Mouse (Mus musculus): Measurements from ENCODE around the gene Bend3.

The Bend3 gene

DNA sequence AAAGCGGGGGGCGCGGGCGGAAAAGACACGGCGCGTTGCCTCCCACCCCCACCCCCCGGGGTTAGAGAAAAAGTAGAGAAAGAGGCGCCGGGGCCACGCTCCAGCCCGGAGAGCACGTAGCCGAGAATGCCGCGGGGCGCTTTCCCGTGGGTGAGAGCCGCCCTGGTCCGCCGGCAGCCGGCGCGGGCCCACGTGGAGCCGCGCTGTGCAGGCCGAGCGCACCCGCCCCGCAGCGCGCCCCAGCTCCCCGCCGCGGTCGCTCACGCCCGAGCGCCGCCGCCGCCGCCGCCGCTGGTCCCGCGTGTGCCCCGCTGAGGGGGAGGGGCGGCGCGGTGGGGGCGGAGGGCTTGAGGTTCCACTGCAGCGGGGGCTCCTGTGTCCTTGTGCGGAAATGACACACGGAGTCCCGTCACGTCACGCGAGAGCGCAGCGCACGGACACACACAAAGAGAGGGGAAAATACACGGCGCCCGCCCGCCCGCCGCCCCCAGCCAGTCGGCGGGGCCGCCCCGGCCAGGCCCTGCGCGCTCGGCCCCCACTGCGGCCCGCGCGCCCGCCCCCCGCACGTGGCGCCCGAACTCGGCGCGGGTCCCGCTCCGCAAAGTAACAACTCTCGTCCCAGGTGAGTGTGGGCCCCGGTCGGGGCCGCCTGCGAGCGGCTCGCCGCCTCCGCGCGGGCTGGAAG is at the start of gene Bend3:
Gene Bend3 (plus strand): TSS at position 81 of the 685 bp plus-strand sequence.
- in situ Hi-C loops (cut with MseI, MboI): no loop called here

DNA sequence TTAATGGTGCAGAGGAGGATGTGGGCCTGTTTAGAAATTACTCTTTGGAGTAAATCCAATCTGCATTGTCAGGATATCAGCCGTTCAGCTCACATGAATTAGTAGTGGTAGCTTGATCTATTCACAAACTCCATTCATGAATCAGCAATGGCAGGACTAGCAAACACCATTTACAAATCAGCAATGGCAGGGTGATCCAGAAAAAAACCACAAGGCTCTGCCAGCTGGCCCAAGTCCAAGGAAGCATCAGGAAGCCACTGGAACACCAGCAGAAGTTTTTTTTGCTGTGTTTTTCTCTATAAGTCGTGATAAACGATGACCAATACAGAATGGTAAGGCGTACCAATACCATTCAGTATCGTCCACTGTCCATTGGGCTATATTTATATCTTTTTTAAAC is 48.0 kb upstream of the Bend3 start:
- in situ Hi-C loops (cut with MseI, MboI): no loop called here

DNA sequence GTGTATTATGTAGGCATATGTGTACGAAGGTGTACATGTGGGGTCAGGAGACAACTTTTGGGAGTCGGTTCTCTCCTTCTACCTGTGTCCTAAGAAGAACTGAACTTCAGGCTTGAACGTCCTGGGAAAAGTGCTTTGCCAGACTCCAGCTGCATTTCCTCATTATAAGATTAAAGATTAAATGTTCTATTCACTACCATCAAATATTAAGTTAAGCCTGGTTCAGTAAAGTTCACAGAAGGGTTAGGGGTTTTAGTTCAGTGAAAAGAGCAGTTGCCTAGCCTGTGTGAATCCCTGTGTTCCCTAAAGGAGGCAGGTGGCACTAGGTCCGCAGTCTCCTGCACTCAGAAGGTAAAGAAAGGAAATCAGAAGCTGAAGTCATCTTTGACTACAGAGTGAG is 44.3 kb upstream of the Bend3 start:
- in situ Hi-C loops (cut with MseI, MboI): no loop called here

DNA sequence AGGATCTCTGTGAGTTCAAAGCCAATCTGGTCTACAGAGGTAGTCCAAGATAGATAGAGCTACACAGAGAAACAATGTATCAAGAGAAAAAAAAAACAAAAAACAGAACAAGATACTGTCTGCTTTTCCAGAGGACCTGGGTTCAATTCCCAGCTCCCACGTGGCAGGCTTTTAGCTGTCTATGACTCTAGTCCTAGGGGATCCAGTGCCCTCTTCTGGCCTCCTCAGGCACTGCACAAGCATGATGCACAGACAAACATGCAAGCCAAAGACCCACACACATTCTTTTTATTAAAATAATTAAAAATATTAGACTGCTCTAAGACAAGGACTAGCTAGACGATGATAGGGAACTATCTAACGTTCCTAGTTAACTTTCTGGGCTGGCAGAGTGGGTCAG is 42.9 kb upstream of the Bend3 start:
- in situ Hi-C loops (cut with MseI, MboI): no loop called here

DNA sequence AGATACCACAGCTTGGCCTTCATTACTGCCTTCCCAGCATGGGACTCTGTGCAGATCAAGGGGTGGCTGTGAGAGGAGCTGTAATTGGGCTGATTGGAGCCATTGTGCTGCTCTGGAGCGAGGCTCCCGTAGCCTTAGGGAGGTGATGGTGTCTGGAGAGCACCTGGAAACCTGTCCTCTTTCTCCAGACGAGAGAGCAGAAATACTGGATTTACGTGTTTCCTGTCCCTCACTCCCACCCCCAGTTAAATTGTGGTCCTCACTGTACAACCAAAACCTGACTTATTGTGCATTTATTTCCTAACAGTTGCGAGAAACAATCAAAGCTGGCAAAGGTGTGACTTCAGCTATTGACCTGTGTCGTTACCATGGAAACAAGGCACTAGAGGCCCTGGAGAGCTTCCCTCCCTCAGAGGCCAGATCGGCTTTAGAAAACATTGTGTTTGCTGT is 39.1 kb upstream of the Bend3 start:
- in situ Hi-C loops (cut with MseI, MboI): no loop called here

DNA sequence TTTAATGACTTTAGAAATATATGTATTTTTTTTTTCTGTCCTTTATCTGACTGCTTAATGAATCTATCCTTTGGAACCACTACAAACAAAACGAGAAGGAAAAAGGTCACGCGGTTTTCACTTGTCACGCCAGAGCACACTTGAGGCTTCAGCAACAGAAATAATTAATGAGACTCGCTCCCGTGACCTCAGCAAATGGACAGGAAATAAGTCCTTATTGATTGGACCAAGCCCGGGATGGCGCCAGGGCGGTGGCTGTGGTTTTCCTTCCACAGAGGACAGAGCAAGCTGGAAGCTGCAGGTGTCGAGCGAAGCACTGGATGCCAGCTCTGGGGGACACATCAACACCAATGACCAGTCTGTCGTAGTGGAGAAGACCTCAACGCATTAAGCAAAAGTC is 38.6 kb upstream of the Bend3 start:
- in situ Hi-C loops (cut with MseI, MboI): no loop called here

DNA sequence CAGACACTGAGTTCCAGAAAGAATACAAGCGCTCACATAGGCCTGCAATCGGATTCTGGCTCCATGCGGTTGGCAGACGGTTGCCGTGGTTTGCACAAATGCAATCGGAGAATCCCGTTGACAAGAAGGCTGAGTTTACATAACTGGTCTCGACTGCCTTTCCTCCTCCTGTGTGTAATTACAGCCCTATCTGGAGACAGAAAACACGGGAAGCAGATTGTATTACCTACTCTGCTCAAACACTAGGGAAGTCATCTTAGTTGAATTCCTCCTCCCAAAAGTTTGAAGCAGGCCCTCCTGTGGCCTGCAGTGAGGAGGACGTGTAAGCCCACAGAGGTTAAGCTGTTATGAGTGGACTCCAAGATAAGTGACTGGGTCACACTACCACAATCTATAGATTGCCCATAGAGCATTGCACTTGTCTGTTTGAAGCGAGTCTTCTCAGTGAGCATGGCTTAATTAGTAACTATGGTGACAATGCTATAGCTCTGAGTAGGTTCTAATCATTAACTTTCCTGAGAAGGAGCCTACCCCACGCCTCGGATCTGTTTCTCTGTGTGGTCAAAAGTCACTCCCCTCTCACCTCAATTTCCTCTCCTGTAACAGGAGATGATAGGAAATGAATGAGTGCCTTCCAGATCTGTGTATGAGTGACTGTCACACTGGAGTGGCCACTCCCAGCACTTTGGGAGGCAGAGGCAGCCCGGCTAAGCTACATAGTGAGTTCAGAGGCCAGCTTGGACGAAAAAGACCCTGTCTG is 37.5 kb upstream of the Bend3 start:
- in situ Hi-C loops (cut with MseI, MboI): no loop called here

DNA sequence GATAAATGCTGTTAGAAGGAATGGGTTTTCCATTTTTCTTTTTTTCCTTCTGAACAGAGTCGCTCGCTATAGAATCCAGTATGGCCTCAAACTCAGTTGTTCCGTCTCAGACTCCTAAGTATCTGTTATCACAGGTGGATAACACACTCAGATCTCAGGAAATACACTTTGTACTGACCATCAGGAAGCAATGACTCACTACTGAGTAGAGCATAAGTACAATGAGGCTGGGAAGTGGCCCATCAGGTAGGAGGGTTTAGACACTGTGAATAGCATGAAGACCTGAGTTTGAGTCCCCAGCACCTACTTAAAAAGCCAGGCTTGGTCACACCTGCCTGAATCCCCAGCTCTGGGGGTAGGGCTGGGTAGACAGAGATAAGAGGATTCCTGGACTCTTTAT is 30.0 kb upstream of the Bend3 start:
- in situ Hi-C loops (cut with MseI, MboI): no loop called here

DNA sequence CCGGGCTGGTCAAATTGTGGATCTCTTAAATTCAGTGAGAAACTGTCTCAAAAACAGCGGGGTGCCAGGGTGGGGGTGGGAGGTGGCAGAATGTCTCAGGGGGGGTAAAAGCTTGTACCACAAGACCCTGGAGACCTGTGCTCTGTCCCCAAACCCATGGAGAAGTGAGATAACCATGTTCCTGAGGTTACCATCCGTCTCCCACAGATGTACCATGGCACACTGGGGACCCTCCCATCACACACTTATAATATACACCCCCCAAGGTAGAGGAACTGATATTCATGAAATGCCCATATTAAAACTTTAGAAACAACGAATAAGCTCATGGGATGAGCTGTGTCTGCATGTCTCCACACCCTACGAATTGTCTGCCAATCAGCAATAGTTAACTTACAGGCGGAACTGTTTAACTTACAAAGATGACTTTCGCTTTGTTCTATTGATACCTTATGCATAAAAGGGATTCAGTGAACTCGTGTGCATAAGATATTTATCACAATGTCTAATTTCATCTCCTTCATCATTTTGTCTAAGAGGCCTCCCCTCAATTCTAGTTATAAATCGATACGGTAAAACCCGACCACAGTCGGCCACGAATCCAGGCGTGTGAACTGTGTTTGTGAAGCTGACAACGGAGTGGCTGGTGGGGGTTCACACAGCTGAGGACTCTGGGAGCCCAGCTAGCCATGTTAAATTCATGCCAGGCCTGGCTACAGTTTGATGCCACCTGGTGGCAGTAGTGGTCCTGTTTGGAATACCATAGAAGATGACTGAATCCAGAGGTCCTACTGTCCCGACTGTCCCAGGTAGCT is 26.6 kb upstream of the Bend3 start:
- in situ Hi-C loops (cut with MseI, MboI): no loop called here

DNA sequence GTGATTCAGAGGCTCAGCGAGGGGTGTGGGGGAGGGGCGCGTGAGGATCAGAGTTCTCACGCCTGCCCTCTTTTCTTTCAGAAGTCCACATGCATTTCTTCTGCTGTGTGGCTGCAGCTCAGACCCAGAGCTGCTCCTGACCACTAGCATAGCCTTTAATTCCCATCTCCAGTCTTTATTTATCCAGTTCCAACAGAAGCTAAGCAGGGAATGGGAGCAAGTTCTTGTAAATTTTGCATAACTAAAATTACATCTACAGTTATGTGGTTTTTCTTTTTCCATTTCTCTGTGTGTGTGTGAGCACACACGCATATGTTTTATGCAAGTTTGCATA is 26.0 kb upstream of the Bend3 start:
- in situ Hi-C loops (cut with MseI, MboI): no loop called here

DNA sequence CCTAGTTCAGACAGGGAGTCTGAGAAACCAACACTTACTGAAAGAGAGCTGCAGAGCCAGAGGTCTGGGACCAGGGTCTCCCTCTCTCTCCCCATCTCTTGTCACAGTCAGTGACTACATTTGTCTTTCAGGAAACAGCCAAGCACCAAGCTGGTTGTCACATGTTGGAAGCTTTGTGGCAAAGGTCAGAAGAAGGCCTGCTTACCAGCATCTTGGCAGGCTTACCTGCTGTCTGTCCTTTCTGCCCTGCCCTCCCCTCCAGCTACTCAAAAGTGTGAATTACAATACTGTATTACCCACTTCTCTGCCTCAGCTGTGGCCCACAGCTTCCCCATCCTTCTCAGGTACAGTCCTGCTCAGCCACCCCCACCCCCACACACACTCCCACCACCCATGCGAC is 24.4 kb upstream of the Bend3 start:
- in situ Hi-C loops (cut with MseI, MboI): no loop called here

DNA sequence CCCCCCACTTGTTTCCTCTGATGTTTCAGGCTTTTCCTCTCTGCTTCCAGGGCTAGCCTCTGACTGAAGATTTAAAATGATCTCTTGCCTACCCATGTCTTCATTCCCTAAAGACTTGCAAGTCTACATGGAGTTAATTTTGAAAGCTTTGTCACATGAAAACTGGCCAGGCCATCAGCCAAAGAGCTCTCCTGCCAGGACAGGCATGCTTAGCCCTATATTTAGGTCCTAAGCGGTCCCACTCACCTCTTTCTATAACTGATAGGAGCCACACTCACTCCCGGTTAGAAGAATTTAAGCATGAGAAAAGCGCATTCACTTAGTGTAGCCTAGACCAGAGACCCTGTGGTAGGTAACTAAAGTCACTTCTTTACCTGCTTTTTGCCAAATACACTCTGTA is 24.0 kb upstream of the Bend3 start:
- in situ Hi-C loops (cut with MseI, MboI): no loop called here

DNA sequence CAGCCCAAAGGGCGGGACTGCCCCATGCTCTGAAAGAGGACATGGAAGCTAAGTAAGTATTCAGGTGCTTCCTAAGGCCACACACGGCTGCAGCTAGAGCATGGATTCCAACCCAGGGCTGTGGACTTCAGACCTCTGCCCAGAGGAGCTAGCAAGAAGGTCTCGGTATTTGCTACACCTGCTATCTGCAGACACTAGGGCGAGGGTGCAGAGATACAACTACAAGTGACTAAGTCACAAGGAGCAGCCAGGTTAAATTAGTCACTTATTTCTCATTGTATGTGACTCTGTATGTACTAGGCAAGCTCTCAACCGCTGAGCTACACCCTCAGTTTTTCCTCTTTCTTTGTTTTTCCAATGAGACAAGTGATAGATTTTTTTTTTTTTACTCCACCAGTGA is 15.8 kb upstream of the Bend3 start:
- in situ Hi-C loops (cut with MseI, MboI): no loop called here

DNA sequence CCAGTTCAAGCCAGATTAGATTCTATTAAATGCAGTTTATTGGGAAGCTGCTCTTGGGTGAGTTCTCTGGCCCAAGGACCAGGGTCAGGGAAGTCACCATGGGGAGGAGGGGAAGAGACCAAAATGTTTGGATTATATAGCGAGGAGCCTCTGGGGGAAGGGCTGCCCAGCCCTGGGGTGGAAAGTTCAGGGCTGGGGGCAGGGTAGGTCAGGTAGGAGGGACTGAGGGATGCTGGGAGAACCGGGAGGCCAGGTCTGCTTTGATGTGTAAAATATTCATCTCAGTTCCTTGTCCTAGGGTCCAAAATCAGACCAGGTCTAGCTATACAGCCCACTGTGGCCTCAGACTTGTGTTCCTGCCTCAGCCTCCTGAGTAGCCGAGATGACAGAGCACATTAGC is 15.4 kb upstream of the Bend3 start:
- in situ Hi-C loops (cut with MseI, MboI): no loop called here

DNA sequence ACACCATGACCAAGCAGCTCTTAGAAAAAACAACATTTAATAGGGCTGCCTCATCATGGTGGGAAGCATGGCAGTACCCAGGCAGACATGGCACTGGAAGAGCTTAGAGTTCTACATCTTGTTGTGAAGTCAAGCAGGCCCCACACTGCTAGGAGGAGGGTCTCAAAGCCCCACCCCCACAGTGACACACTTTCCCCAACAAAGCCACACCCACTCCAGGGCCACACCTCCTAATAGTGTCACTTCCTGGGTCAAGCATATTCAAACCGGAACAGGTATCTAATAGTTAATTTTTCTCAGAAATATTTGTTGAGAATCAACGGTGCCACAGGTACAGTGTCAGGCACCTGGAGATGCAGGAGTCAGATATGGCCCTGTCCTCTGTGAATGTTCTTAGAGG is 12.4 kb upstream of the Bend3 start:
- in situ Hi-C loops (cut with MseI, MboI): no loop called here

DNA sequence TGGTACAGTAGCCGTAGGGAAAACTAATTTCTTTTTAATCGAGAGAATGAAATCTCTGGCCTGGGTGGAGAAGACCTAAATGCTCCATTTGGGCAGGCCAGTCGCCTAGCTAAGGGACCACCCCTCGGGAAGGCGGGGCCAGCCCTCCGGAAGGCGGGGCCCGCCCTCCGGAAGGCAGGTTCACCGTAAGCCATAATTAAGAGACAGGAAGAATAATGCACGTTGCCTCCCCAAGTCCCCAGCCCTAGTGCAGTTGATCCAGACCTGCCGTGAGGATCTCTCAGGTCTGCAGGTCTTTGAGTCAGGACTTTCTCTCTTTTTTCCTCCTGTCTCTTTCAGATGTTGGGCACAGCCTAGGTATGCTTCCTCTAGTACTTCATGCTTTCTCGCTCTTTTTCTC is 11.0 kb upstream of the Bend3 start:
- in situ Hi-C loops (cut with MseI, MboI): no loop called here

DNA sequence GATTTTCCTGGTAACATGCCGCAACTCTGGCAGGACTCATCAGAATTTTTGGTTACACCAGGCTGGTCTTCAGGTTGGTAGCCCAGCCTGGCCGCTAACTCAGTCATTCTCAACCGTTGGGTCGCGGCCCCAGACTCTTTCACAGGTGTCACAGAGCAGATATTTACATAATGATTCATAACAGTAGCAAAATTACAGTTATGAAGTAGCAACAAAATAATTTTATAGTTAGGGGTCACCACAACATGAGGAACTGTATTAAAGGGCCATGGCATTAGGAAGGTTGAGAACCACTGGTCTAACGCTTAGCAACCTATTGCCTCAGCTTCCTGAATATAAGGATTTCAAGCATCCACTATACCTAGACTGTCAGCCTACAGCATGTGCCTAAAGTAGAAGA is 10.3 kb upstream of the Bend3 start:
- in situ Hi-C loops (cut with MseI, MboI): no loop called here

DNA sequence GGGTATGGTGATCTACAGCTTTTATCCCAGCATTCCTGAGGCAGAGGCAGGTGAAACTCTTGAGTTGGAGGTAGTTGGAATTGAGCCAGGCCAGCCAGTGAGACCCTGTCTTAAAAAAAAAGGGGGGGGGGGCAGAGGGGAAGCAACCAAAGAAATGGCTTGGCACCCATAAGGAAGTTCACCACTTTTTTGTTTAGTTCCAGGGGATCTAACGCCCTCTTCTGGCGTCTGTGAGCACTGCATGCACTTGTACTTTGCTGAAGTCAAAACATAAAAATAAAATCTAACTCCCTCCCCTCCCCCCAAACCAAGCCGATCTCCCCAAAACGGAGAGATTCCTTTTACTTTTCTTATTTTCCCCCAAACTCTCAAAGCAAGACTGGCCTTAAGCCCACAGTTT is 3.3 kb upstream of the Bend3 start:
- in situ Hi-C loops (cut with MseI, MboI): no loop called here

DNA sequence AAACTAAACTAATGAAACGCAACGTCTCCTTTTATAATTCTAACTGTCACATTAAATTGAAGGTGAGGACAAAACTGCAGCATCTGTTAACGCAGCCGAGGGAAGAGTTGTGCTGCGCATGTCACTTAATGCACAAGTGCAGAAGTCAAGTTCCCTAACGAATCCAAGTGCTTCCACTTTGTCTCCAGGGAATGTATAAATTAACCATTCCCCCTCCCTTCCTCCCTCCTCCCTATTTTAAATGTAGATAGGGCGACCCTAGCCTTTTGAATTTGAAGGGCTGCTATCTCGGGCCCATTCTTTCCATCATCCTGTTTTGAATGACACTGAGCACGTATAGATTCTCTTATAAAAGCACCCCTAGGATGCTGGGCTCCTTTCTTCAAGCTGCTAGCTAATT is 1.2 kb upstream of the Bend3 start:
- in situ Hi-C loops (cut with MseI, MboI): no loop called here

DNA sequence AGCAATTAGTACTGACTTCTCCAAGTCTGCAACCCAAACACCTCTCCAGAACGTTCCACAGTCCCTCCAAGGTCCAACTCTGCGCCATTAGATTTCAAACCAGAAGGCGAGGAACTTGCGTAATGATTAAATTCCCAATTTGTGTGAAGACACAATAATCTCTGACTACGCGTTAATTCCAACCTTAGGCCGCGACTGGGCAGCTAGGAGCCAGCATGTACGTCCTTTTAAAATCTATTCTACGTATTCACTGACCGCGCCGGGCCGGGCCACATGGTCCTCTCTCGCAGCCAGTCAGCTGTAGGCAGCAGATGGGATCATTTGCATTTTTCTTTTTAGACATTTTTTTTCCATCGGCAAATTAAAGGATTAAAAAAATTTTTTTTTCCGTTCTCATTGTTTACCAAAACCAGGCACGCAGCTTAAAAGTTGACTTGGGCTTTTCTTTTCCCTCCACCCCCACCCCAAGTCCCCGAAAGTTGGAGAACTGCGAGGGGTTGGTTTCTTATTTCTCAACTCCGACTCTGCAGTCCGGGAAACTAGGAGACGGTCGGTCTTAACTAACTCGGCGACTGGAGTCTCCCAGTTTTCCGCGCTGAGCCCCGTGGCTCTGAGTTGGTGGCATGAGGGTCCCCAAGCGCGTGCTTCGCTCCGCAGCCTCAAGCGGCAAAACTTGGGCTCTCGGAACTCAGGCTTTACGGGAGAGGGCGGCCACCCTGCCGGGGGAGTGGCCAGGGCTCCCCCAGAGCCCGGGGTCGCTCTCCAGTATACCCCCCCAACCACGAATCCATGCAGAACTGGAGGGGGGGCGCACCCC is 558 bp upstream of the Bend3 start:
- in situ Hi-C loops (cut with MseI, MboI): no loop called here

DNA sequence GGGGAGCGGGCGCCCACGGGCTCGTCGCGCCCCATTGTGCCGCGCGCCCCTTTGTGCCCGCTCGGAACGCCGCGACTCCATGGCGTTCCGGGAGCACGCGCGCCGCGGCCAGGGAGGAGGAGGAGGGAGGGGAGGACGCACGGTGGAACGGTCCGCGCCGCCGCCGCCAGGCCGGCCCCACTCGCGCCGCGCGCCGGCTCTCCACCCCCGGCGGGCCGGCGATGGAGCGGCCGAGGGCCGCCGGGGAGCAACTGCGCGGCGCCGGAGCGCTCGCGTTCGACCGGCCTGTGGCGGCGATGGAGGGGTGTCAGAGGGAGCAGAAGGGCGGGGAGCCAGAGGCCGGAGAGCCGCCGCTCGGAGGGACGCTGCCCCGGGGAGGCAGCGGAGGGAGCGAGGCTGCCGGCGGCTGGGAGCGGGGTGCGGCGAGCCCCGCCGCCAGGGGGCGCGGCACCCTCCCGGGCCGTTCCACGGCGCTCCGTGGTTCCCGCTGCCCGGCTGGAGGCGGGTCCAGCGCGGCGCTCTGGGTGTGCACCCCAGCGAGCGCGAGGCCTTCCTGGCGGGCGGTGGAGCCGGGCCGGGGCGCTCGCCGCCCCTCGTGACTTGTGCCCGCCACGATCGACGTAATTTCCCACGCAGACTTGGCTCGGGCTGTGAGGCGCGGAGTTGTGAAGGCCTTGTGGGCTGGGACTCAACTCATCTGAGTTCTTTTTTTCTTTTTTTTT is 966 bp downstream of the Bend3 start:
- in situ Hi-C loops (cut with MseI, MboI): no loop called here
